Mouse (Mus musculus) forebrain, postnatal 0 days (tissue): ENCODE results near the gene Sec24c. TPM values are rescaled to one million over a fixed set of nuclear protein-coding genes. Genes with fewer than 3 reads are reported as not detected.

ENCODE experiments used
- ATAC-seq: fragments of 200-750 bp; cut with Nextera tagmentation; 2 replicates; pipeline ENCODE4 v1.8.0; 2017; ENCODE audit warnings: mild to moderate bottlenecking, moderate library complexity
- DNase-seq: peaks from one replicate; pipeline ENCODE4 v3.0.0-alpha.2; 2015
- H3K27ac ChIP-seq: fragments of 300-500 bp; sonication (generic); 2 replicates; pipeline ENCODE4 v1.5.1; 2014; ENCODE audit warnings: low read depth, mild to moderate bottlenecking, antibody characterized with exemption, low read length, moderate library complexity, mixed read lengths
- H3K27me3 ChIP-seq: fragments of 300-500 bp; sonication (generic); 2 replicates; pipeline ENCODE4 v1.6.1; 2014; ENCODE audit warnings: mild to moderate bottlenecking, low read length, mixed read lengths; ENCODE audit not compliant: insufficient read depth
- H3K36me3 ChIP-seq: fragments of 300-500 bp; sonication (generic); 2 replicates; pipeline ENCODE4 v1.6.1; 2014; ENCODE audit warnings: mild to moderate bottlenecking, moderate library complexity; ENCODE audit not compliant: insufficient read depth
- H3K4me1 ChIP-seq: fragments of 300-500 bp; sonication (generic); 2 replicates; pipeline ENCODE4 v1.6.1; 2014; ENCODE audit warnings: antibody characterized with exemption; ENCODE audit not compliant: insufficient read depth
- H3K4me2 ChIP-seq: fragments of 300-500 bp; sonication (generic); 2 replicates; pipeline ENCODE4 v1.6.1; 2014; ENCODE audit warnings: low read depth, mild to moderate bottlenecking, moderate library complexity
- H3K4me3 ChIP-seq: fragments of 300-500 bp; sonication (generic); 2 replicates; pipeline ENCODE4 v1.5.1; 2014; ENCODE audit warnings: low read depth, low read length, mixed read lengths
- H3K9ac ChIP-seq: fragments of 300-500 bp; sonication (generic); 2 replicates; pipeline ENCODE4 v1.6.1; 2014; ENCODE audit warnings: mild to moderate bottlenecking
- H3K9me3 ChIP-seq: fragments of 300-500 bp; sonication (generic); 2 replicates; pipeline ENCODE4 v1.6.1; 2016; ENCODE audit warnings: low read length
- CTCF ChIP-seq: sonication (generic); IDR thresholded peaks from 2 replicates; pipeline ENCODE4 v1.5.1; 2016; ENCODE audit warnings: antibody characterized with exemption, control low read depth, low read depth
- WGBS: fragments of 180-500 bp; shearing (Covaris S2); extraction: QIAGEN DNeasy Blood & Tissue Kit; methylation state at CpG from one replicate; pipeline ENCODE4 v1.1.7; 2014; 5-methylcytosine and 5-hydroxymethylcytosine counted together
- polyA plus RNA-seq: library from polyadenylated mRNA; unstranded; fragments of >200 nt; fragmentation: Nextera tagmentation; extraction: Ambion mirVana; gene quantifications from 2 replicates; pipeline ENCODE4 v1.2.1, GENCODE M21; 2015
- total RNA-seq: library from RNA; depleted of rRNA; stranded (reverse); fragments of >200 nt; gene quantifications from 2 replicates; pipeline ENCODE4 v1.2.3, GENCODE M21; 2014

Gene Sec24c
- total and polyA plus RNA-seq, 2 experiments from 2014 or later: 57.1 to 86.4 TPM

DNA sequence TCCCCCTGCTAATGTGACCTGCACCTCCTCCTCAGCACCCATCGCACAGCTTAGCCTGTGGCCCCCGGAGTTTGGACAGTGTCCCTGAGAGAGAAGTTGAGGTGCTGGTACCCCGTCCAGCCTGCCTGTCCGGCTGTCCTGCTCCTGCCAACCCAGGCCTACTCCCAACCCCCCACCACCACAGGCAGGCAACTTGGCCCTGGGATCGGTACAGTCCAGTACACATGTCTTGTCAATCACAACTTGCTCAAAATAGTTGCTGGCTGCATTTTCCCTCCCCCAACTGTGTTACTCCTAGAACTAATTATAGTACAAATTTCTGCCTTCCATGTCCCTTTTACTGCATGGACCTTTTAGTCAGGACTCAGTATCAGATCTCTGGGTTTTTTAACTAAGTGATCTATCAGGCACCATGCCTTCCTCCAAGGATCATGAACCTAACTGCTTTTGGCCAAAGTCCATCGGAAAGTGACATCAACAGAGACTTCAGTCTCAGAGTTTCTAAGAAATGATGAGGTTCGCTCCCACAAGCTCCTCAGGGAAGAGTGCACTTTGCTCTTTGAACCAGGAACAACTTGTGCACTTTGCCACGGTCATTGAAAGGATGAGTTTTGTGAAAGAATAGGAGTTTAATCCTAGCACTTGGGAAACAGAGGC is 5.8 kb upstream of the Sec24c start, which contains the start of gene Synpo2l:
TSS of gene Synpo2l (minus strand) at position 201 of the 657 bp plus-strand sequence.
- Histone ChIP-seq H3K4me1 (no peaks in the 10 kb centered on the region), H3K4me3 (no peak within 1 kb of the TSS), H3K9me3 (no peaks in the 10 kb centered on the region), H3K27ac (no peak within 1 kb of the TSS), H3K36me3 (no peaks in the 10 kb centered on the region), H3K4me2 (no peak within 1 kb of the TSS), H3K27me3 (no peaks in the 10 kb centered on the region; the same call in 1 of the 2 replicates), H3K9ac (no peak within 1 kb of the TSS; the same call in 1 of the 2 replicates)
- DNase-seq: no peak
- ATAC-seq: no peak
- WGBS: 82% methylated on average over 8 of the region's 8 CpGs
- no peak for TF ChIP-seq CTCF

DNA sequence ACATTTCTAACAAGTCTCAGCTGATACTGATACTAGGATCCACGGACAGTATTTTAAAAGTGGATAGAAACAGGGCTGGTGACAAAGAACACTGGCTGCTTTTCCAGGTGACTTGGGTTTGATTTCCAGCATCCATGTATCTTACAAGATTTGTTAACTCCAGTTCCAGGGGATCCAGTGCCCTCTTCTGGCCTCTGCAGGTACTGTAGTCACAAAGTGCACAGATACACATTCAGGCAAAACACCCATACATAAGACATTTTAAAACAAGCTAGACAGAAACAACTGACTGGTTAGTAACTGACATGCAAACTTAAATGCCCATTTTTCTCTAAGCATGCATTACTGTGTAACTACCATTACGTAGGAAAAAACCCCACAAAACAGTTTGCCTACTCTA is 1.1 kb upstream of the Sec24c start:
- peak; percentile 62 for TF ChIP-seq CTCF
- Histone ChIP-seq H3K4me3 (no peak overlapping the region), H3K36me3 (peaks cover 12% of the 10 kb centered on the region; the same call in 1 of the 2 replicates), H3K27ac (no peak overlapping the region), H3K4me1 (peaks cover 5% of the 10 kb centered on the region; the same call in 1 of the 2 replicates), H3K9me3 (no peaks in the 10 kb centered on the region), H3K9ac (no peak overlapping the region), H3K4me2 (no peak overlapping the region), H3K27me3 (no peaks in the 10 kb centered on the region)
- DNase-seq: peak; percentile 58
- WGBS: 91% methylated on average over 2 of the region's 2 CpGs
- ATAC-seq: no peak

DNA sequence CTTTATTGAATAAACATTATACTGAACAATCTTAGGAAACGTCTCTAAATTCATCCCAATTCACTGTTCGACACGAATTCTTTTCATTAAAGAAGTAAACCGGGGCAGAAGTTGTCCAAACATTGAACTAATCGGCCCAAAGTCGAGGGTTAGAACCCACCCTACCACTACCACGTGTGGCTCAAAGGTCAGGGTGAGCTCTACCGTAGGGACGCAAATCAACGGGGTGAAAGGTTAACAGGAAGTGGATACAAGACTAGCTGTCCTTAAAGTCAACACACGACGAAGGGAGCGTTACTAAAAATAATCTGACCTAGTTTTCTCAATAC is 409 bp upstream of the Sec24c start:
- ATAC-seq (peak; percentile 56), DNase-seq (no peak)
- H3K27me3 ChIP-seq: no peaks in the 10 kb centered on the region
- H3K4me2 ChIP-seq: peak overlapping the region; percentile 76
- 13% methylated on average over 13 of the region's 13 CpGs for WGBS
- peak overlapping the region; percentile 94 for H3K4me3 ChIP-seq
- peak overlapping the region; percentile 37 for H3K27ac ChIP-seq
- H3K36me3 ChIP-seq: peaks cover 17% of the 10 kb centered on the region; the same call in 1 of the 2 replicates
- H3K4me1 ChIP-seq: peaks cover 5% of the 10 kb centered on the region; the same call in 1 of the 2 replicates
- H3K9ac ChIP-seq: peak overlapping the region; percentile 33; the same call in 1 of the 2 replicates
- H3K9me3 ChIP-seq: no peaks in the 10 kb centered on the region
- no peak for TF ChIP-seq CTCF

DNA sequence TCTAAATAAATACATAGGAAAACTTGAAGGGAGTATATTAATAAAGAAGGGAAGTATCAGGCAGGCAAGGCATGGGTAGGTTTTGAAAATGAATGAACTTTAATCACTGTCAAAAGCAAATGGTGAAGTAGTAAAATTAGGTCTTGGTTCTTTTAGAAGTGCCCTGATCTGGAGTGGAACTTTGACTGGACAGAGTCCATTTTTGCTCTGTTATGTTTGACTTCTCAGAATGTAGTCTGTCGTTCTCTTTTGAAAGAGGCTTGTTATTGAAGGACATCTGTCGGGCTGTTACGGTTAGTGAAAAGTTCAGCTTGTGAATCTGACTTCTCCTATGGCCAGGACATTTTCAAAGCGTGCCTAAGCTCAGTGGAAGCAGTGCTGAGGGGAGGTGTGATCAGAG is 3.8 kb downstream of the Sec24c start:
- Histone ChIP-seq H3K27me3 (no peaks in the 10 kb centered on the region), H3K4me3 (no peak overlapping the region), H3K27ac (no peak overlapping the region), H3K9me3 (no peaks in the 10 kb centered on the region), H3K4me1 (peaks cover 5% of the 10 kb centered on the region; the same call in 1 of the 2 replicates), H3K9ac (no peak overlapping the region), H3K4me2 (no peak overlapping the region), H3K36me3 (peaks cover 52% of the 10 kb centered on the region)
- 92% methylated on average over 4 of the region's 4 CpGs for WGBS
- DNase-seq (no peak), ATAC-seq (no peak)
- no peak for TF ChIP-seq CTCF

DNA sequence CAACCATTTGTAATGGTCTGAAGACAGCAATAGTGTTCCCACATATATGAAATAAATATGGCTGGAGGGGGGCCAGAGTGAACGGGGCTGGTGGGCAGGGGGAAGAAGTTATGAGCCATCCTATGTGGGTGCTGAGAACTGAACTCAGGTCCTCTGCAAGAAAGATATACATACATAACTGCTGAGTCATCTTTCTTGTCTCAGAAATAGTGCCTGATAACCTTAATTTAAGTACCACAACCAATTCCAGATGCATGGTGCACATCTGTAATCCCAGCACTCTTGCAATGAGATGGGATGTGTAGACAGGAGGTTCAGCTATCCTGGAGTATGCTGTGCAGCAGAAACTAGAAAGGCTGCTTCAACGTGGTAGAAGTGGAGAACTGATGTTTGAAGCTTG is 7.6 kb downstream of the Sec24c start:
- H3K4me2 ChIP-seq: no peak overlapping the region
- DNase-seq: no peak
- no peak for TF ChIP-seq CTCF
- H3K27ac ChIP-seq: no peak overlapping the region
- H3K4me3 ChIP-seq: no peak overlapping the region
- 90% methylated on average over 2 of the region's 2 CpGs for WGBS
- H3K9ac ChIP-seq: no peak overlapping the region
- H3K27me3 ChIP-seq: no peaks in the 10 kb centered on the region
- peaks cover 84% of the 10 kb centered on the region for H3K36me3 ChIP-seq
- no peak for ATAC-seq
- no peaks in the 10 kb centered on the region for H3K4me1 ChIP-seq
- no peaks in the 10 kb centered on the region for H3K9me3 ChIP-seq

DNA sequence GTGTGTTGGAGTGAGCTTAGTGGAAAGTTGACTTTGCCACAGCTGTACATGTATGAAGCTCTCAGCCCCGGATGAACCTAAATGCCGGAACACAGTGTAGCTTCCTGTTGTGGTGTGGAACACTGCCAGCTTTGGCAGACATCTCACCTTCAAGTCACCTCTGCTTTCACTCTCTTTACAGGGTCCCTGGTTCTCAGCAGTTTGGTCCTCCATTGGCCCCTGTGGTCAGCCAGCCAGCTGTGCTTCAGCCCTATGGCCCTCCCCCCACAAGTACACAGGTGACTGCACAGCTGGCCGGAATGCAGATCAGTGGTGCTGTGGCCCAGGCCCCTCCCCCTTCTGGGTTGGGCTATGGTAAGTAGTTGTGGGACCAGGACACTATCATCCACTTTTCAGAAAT is 8.4 kb downstream of the Sec24c start:
- H3K4me2 ChIP-seq: no peak overlapping the region
- no peak for ATAC-seq
- H3K9ac ChIP-seq: no peak overlapping the region
- no peaks in the 10 kb centered on the region for H3K9me3 ChIP-seq
- no peak overlapping the region for H3K4me3 ChIP-seq
- H3K4me1 ChIP-seq: no peaks in the 10 kb centered on the region
- peaks cover 86% of the 10 kb centered on the region for H3K36me3 ChIP-seq
- no peak overlapping the region for H3K27ac ChIP-seq
- WGBS: 78% methylated on average over 3 of the region's 3 CpGs
- H3K27me3 ChIP-seq: no peaks in the 10 kb centered on the region
- no peak for TF ChIP-seq CTCF
- no peak for DNase-seq

DNA sequence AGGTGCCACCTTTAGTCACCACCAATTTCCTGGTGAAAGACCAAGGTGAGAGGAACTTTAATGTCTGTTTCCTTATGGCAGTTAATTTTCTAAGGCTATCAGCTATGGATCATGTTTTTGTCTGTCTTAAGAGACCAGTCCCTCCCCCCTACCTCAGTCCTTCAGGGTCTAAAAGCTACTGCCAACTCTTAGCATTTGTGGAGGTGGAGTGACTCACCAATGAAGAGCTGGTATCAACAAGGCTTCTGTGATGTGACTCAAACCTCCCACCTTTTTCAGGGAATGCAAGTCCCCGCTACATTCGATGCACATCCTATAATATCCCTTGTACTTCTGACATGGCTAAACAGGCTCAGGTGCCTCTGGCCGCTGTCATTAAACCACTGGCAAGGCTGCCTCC is 12.5 kb downstream of the Sec24c start:
- no peak for TF ChIP-seq CTCF
- Histone ChIP-seq H3K4me1 (no peaks in the 10 kb centered on the region), H3K9me3 (no peaks in the 10 kb centered on the region), H3K4me2 (no peak overlapping the region), H3K9ac (no peak overlapping the region), H3K27ac (no peak overlapping the region), H3K4me3 (no peak overlapping the region), H3K36me3 (peaks cover 95% of the 10 kb centered on the region), H3K27me3 (no peaks in the 10 kb centered on the region)
- ATAC-seq (no peak), DNase-seq (no peak)
- WGBS: 97% methylated on average over 3 of the region's 3 CpGs
